Mouse (Mus musculus): ENCODE measurements around the gene Dmrt1. TPM values are rescaled to one million over a fixed set of nuclear protein-coding genes. Genes with fewer than 3 reads are reported as not detected.

Dmrt1 gene
- total RNA-seq, 4 experiments from 2014 or later = not detected

DNA sequence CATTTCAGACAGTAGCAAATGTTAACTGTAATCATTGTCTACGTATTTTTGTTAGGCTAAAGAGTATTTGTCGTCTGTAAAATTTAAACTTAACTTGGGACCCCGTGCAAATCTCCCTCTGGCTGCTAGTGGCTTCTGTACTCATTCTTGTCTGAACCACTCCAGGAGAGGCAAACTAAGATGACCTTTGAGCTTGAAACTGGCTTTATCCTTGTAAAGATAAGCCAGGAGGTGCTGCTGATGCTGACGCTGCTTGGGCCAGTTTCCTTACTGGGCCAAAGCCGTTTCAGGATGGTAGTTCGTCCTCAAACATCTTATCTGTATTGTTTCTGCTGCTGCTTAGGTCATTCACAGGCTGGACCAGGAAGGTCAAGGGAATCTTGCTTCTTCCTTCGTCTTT, 64.4 kb downstream of the Dmrt1 start:
- DNase-seq = no peak

DNA sequence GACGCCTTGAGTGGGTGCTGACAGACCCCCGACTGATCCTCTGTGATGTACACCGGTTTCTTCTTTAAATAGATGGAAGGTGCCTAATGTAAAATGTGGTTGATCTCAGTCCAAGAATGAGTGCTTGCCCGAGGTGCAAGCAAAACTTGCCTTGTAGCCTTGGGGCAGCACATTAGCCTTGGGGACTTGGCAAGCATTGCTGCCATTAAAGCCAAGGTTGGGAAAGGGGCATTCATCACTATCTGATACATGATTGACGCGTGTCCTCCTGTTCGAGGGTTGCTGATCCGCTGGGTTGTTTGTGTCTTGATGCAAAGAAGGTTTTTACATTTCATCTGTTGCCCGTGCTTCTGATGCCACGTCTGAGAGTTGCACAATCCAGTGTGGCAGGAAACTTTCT, 69.0 kb downstream of the Dmrt1 start:
- DNase-seq = peak; percentile 52

DNA sequence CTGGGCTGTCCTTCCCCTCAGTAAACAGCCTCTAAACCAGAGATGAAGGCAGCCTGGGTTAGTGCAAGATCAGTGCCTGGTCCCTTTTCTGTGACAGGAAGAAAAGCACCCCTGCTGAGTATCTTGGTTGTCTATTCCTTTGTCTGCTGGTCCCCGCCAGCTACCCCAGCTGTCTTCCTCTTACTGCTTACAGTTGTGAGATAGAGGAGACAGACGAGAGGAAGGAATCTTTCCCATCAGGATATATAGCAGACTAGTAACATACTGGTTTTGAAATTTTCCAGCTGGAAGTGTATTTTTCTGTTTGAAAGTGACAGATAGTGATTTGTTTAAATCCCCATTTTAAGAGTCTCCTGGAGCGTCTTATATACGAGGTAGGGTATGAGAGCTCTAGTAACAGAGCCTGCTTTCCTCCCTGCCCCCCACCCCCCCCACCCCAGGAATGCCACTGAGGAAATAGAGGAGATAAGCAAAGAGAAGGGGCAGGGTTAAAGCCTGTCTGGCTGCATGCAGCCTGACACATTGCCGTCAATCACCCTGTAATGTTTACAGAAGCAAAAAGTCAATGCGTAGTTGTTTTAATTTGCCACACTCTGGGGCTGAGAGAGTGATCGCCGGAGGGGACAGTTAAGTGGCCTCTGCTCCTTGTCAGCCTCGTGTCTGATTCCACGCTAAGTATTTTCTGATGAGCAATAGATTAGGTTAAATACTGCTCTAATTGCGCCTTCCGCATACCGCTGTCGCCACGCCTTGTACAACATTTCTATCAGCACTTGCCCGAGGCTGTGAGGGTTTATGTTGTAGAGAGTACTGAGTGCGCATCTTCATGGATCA, 69.8 kb downstream of the Dmrt1 start:
- DNase-seq = no peak

DNA sequence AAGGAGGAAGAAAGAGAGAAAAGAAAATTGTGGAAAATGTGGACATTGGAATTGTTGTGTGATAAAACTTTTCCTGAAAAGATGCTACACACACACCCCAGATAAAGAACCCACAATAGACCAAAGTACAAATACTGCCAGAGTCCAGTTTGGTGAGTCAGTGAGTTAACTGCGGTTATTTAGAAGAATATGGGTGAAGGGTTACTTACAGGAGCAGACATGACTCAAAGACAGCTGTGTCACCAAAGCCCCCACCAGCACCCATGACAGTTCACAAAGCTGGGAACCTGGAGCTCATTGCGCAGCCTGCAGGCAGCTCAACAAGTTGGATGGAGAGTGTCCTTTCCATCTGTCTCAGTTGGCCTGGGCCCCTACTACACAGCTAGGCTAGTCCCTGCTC, 72.9 kb downstream of the Dmrt1 start:
- no peak for DNase-seq

DNA sequence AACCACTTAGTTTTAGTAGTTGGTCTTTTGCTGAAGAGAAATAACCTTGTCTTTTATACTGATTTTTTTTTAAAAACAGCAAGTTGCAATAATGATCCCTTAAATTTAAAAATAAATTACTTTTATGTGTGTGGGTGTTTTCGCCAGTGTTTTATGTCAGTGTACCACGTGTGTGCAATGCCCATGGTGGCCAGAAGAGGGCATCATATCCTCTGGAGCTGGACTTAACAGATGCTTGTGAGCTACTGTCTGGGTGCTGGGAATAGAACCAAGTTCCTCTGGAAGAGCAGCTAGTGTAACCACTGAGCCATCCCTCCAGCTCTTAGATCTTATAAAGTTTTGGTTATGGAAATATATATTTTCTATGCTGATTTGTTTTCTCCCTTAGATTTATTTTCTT, 74.0 kb downstream of the Dmrt1 start:
- no peak for DNase-seq

DNA sequence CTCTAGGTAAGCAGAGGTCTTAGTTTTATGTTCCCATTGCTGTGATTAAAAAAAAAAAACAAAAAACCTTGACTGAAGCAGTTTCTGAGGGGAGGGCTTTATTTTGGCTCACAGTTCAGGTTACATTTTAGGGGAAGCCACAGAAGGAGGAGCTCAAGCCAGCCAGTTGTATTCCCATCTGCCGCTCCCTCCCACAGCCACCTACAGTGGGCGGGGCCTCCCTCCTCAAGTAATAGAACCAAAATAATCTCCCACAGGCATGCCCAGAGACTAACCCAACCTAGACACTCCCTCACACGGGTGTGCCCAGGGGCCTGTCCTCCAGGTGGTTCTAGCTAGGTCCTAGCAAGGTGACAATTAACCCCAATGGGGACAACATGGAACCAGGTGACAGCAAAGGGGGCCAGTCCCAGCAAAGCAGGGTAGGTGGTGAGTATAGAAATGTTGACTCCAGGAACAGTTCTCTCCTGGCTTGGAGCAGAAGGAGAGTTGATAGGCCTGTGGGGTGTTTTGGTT, 92.4 kb downstream of the Dmrt1 start:
- DNase-seq = no peak

DNA sequence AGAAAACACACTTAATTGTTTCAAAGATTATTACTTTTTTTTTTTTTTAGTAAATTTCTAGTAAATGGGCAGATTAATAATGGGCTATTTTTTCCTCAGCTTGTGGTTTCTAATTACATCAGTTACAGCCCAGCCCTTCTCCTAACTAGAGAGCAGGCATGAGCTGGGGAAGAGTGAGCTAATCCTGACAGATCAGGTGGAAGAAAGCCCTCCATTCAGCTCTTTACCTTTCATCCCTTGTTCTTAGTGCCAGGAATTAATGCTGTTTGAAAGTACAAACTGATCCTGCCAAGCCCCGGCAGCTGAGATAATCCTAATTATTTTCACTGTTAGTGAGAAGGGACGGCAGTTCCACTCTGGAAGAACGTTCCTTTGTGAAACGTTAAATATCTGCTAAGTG, 93.2 kb downstream of the Dmrt1 start:
- no peak for DNase-seq

DNA sequence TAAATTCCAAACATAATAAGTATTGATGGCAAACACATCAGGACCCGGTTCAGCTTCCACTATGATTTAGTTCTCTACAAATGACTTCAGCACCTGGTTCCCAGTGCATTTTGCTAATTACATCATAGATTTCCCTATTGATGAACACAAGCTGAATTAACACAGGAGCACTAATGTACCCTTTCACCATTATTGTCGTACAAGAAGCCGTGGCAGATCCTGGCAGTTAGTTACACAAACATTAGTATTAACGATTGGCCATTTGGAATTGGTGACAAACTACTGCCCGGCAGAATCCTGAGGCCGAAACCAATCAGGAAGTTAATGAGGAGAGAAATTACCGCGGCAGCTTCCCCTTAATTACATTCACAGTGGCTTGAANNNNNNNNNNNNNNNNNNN, 96.5 kb downstream of the Dmrt1 start:
- DNase-seq = no peak

DNA sequence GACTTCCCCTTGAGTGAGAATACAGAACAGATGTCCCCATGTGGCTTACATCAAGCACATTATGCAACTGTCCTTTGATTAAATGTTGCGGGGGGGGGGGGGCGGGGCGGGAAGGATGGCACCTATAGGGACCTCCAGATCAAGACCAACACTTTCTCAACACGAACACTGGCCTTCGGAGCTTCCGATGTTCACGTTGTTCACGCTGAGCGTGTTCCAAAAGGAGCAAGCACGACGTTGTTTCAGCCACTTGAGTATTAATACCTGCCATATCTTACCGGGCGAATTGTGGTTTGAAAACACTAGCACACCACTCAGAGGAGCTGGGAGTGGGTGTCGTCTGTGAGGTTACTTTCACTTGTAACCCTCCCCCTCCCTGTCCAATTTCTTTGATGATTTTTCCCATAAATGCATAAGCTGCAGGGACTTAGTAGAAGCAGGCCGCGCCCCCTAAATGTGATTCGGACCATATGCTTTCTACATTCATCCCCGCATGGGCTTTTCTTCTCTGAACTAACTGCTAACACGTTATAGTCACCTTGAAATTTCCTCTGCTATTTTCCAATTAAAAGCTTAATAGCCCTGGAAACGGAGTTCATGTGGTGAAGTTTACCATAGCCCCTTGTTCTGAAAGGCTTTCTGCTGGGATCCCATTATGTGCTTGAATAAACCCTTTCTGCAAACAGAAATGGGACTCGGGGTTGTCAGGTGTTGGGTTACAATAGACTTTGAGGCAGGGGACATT, 102.2 kb downstream of the Dmrt1 start:
- DNase-seq = no peak

DNA sequence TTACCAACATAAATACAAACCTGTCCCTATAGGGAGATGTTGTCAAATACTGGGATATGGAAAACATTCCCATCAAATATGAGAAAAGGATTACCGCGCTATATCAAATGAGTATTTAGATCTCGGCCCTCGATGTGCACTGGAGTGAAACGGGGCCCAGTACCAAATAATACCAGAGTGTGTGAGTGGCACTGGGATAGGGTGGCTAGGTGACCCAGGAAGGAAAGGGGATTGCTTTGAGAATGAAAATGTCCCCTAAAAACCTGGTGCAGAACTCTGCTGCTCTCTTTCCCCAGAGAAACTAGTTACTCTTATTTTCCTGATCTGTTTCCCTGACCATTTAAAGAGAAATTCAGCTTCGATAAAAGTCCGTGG, 102.8 kb downstream of the Dmrt1 start:
- no peak for DNase-seq

DNA sequence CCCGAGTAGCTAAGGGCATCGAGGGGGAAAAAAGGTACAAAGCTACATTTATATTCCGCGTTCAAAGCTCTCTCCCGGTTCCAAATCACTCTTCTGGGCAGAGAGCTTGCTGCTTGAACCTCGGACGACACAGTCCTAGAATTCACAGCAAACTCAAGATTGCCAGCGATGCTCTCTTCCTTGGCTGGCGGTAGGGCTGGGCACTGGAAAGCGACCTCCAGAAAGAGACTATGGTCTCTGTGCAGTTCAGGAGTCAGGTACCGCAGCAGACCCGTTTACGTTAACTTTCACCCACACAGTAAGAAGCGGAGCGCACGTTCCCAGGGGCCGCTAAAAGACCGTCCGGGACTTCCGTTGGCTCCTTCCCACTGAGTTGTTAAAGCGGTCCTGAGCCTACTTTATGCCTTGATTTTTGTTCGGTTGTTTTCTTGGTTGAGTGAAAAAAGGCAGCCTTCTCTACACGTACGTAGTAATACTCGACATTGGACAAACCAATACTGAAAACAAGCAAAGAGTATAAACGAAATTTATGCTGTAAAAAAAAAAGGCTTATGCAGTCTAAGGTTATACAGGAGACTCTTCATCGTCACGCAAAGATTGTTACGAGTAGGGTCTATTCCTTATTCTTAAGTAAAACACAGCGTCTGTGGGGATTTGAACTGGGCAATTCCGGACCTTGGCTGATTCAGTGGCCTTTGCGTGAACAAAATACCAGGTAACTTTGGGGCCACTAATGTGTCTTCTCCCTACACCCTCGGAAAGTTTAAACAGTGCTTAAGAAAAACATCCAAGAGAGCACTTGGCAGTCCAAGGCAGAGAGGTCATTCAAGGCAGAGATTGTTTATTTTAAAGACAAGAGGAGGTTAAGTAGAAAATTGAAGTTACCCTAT, 103.8 kb downstream of the Dmrt1 start:
- DNase-seq = no peak

DNA sequence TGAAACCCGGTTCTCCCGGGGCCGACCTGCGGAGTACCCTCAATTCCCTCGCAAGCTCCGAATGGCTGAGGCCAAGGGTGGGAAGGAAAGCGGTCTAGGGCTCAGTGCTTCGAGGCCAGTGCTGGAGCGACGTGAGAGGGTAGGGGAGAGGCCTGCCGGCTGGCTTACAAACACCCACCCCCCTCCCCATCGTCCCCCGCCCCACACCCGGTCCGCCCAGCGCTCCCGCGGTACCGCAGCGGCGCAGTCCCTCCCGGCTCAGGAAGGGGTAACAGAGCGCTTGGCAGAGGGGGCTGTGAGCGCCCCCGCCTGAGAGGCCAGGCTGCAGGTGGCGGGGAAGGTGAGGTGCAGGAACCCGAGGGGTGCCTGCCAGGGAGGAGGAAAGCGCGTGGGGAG, 104.6 kb downstream of the Dmrt1 start, which contains the start of gene Dmrt3:
Gene Dmrt3, plus strand, starts transcription at position 287 of the 396 bp plus-strand sequence.
- no peak for DNase-seq

DNA sequence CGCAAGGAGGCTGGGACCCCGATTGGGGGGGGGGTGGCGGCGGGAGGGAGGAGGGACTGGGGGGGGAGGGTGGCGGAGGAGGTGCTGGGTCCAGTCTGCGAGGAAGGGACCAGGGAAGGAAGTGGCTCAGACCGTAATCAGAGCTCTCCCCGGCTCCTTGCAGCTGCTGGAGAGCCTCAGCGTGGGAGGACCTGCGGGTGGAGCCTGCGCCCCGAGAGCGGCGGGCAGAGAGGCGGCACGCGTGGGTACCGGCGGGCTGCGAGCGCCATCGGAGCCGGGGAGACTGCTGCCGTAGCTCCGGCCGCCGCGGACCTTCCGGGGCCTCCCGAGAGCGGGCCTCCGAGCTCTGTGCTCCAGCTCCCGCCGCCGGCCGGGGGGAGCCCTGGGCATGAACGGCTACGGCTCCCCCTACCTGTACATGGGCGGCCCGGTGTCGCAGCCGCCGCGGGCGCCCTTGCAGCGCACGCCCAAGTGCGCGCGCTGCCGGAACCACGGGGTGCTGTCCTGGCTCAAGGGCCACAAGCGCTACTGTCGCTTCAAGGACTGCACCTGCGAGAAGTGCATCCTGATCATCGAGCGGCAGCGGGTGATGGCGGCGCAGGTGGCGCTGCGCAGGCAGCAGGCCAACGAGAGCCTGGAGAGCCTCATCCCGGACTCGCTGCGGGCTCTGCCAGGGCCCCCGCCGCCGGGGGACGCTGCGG, 105.1 kb downstream of the Dmrt1 start:
- DNase-seq = no peak

DNA sequence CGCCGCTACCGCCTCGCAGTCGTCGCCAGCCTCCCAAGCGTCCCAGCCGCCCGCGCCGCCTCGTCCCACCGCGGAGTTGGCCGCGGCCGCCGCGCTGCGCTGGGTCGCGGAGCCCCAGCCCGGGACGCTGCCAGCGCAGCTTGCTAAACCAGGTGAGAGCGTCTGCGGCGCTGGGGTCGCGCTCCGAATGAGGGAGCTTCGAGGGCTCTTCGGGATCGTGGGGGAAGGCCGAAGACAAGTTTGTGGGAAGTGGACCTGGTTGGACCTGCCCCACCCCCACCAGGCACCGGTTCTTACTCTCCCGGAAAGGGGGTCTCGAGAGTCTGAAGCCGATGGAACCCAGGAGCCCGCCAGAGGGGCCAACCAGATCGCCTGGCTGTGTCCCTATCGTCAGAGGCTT, 105.7 kb downstream of the Dmrt1 start:
- no peak for DNase-seq

DNA sequence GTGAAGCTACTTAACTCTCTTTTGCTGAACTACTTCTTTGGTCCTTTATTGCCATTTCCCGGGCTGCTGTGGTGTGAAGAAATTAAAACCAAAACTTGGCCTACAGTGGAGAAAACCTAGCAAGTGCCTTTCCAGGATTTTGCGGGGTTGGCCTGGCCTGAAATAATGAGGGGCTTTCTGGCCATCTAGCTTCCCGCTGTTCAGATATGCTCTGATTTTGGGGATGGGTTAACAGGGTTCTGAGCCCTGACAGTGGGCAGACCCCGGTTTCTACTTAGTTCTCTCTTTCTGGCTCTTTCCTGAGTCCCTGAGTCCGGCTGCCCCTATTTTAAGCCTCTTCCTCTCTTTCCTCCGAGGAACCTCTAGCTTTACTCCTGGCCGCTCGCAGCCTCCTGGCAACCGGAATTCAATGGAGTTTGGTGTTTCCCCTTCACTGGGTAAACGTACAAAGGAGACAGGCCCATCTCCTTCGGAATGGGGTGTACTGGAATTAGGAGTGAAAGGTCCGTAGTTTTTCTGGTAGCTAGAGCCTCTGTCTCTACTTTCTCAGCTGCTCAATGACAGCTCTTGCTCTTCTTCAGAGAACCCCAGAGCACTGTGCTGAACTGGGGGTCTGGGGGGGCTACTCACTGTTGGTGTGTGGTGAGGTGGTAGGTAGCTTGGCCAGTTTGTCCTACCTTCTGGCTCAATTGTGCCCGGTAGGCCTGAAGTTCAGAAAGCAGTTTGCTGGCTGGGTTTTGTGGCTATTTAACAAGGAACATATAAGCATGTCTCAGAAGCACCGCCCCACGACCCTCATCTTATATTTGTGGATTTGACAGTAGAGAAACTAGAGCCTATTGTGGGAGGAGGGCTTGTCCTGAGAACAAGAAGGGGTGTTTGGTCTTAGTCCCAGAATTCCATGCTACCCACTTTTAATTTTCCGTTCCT, 106.7 kb downstream of the Dmrt1 start:
- DNase-seq = no peak

DNA sequence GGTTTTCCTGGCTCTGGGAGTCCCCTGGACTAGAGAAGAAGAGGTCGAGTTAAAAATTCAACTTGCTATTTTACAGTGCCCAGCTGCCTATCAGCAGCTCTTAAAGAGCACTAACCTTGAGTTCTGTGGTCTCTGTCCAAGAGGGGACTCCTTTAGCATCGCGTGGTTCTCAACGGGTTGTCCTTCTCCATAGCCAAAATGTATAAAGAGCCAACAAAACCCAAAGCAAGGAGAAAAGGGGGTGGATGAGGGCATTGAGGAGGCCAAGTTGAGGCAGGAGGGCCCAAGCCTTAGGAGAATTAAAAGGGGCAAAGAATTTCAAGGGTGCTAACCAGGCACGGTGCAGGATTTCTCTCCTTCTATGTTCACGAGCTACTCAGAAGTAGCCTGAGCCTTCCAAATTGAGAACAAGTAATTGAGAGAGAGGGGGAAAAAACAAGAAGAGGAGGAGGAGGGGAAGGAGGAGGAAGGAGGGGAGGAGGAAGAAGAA, 107.4 kb downstream of the Dmrt1 start:
- DNase-seq = no peak

DNA sequence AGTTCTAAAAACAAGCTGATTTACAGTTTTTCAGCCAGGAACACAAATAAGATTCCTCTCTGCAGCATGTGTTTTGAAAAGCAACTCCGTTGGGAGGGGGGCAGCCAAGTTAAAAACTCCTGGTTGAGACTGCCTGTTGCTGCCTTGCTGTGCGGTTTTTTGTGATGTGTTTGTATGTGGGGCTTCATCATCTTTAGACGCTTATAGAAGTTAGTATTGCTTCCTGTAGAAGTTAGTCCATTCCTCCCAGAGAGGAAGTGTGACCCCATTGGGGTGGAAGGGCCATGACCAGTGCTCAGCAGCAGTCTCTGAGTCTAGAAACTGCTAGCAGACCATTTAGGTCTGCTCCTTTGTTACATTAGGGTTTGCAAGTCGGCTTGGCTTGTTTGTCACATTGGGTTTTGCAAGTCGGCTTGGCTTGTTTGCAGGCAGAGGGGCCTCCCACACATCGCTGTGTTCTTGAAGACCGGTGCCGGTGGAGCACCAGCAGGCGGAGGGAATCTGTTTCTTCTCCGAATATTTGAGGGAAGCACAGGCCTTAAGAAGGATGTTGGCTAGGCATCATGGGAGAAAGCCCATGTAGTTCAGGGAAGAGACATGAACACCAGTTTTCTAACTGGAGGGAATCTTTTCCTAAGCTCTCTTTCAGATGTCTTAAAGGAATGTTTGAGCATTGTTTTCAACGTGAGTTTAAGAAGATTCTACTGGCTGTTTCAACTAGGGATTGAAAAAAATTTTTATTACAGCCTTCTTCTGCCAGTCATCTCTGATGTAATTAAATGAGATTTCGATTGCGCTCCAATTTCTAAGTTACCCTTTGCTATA, 108.3 kb downstream of the Dmrt1 start:
- DNase-seq = no peak

DNA sequence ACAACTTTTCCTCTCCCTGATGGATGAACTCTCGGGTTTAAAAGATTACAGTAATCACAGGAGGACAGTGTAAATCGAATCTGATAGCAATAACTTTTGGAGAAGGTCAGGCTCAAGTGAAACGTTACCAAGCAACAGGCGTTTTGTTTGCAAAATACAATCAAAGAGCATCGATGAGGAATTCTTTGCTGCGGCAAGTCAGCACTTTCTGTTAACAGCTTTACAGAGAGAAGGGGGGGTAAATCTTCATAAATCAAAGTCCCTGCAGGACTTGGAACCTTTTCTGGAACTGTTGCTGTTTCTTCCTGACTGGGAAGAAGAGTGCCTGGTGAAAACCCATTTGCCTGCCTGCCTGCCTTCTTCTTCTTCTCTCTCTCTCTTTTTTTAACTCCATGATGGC, 110.5 kb downstream of the Dmrt1 start:
- no peak for DNase-seq

DNA sequence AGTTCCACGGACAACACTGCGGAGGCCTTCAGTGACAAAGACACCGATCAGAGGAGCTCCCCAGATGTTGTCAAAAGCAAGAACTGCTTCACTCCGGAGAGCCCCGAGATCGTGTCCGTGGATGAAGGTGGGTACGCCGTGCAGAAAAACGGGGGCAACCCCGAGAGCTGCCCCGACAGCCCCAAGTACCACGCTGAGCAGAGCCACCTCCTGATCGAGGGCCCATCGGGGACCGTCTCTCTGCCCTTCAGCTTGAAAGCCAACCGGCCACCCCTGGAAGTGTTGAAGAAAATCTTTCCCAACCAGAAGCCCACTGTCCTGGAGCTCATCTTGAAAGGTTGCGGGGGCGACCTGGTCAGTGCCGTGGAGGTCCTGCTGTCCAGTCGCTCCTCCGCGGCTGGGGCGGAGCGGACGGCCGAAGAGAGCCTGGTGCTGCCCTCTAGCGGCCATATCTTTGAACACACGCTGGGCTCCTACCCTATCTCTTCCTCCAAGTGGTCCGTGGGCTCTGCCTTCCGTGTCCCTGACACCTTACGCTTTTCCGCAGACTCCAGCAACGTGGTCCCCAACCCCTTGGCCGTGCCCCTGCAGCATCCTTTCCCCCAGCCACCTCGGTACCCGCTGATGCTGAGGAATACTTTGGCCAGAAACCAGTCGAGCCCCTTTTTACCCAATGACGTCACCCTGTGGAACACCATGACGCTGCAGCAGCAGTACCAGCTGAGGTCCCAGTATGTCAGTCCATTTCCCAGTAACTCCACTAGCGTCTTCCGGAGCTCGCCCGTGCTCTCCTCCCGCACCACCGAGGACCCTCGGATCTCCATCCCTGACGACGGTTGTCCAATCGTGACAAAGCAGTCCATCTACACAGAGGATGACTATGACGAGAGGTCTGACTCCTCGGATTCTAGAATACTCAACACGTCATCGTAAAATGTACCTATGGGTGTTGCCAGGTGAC, 117.2 kb downstream of the Dmrt1 start:
- DNase-seq = peak; percentile 19
